Mouse (Mus musculus) liver, postnatal 0 days (tissue): Measurements from ENCODE around the gene Ramp2. TPM values are rescaled to one million over a fixed set of nuclear protein-coding genes. Genes with fewer than 3 reads are reported as not detected.

Source experiments
- ATAC-seq: fragments of 200-750 bp; cut with Nextera tagmentation; 2 replicates; pipeline ENCODE4 v1.8.0; 2017; ENCODE audit warnings: mild to moderate bottlenecking, moderate library complexity
- DNase-seq: peaks from one replicate; pipeline ENCODE4 v3.0.0-alpha.2; 2016
- H3K27ac ChIP-seq: fragments of 300-500 bp; sonication (generic); 2 replicates; pipeline ENCODE4 v1.5.1; 2014; ENCODE audit warnings: antibody characterized with exemption, moderate library complexity, mild to moderate bottlenecking, low read depth
- H3K27me3 ChIP-seq: fragments of 300-500 bp; sonication (generic); 2 replicates; pipeline ENCODE4 v1.6.1; 2014; ENCODE audit warnings: low read length, control low read depth, mixed read lengths; ENCODE audit not compliant: insufficient read depth
- H3K36me3 ChIP-seq: fragments of 300-500 bp; sonication (generic); replicated peaks from 2 replicates; pipeline ENCODE4 v1.6.1; 2014; ENCODE audit warnings: mild to moderate bottlenecking, control low read depth, low read length, moderate library complexity, mixed read lengths; ENCODE audit not compliant: insufficient read depth
- H3K4me1 ChIP-seq: fragments of 300-500 bp; sonication (generic); 2 replicates; pipeline ENCODE4 v1.6.1; 2014; ENCODE audit warnings: antibody characterized with exemption, mild to moderate bottlenecking, control low read depth; ENCODE audit not compliant: insufficient read depth
- H3K4me2 ChIP-seq: fragments of 300-500 bp; sonication (generic); 2 replicates; pipeline ENCODE4 v1.6.1; 2014; ENCODE audit warnings: low read depth, mild to moderate bottlenecking, low read length, moderate library complexity, mixed read lengths
- H3K4me3 ChIP-seq: fragments of 300-500 bp; sonication (generic); 2 replicates; pipeline ENCODE4 v1.5.1; 2014; ENCODE audit warnings: low read depth, low read length
- H3K9ac ChIP-seq: fragments of 300-500 bp; sonication (generic); replicated peaks from 2 replicates; pipeline ENCODE4 v1.6.1; 2014; ENCODE audit warnings: mild to moderate bottlenecking, moderate library complexity
- H3K9me3 ChIP-seq: fragments of 300-500 bp; sonication (generic); 2 replicates; pipeline ENCODE4 v1.6.1; 2016; ENCODE audit warnings: mild to moderate bottlenecking, control low read depth, low read length, mixed read lengths
- CTCF ChIP-seq: sonication (generic); IDR thresholded peaks from 2 replicates; pipeline ENCODE4 v1.5.1; 2016; ENCODE audit warnings: antibody characterized with exemption, low read depth
- EP300 ChIP-seq: IDR thresholded peaks from 2 replicates; pipeline ENCODE4 v1.6.1; 2016; ENCODE audit warnings: antibody characterized with exemption, low read depth, mild to moderate bottlenecking
- WGBS: fragments of 180-500 bp; shearing (Covaris S2); extraction: QIAGEN DNeasy Blood & Tissue Kit; methylation state at CpG from one replicate; pipeline ENCODE4 v1.1.7; 2014; ENCODE audit not compliant: insufficient replicate concordance; 5-methylcytosine and 5-hydroxymethylcytosine counted together
- polyA plus RNA-seq: library from polyadenylated mRNA; unstranded; fragments of >200 nt; fragmentation: Nextera tagmentation; extraction: Ambion mirVana; gene quantifications from 2 replicates; pipeline ENCODE4 v1.2.1, GENCODE M21; 2015

Ramp2 gene
- polyA plus RNA-seq, 1 experiment from 2014 or later, result 34.8 TPM

GRCm38 (mm10) chr11:101218436-101219055 lies 27.3 kb upstream of the Ramp2 start:
- H3K27me3 ChIP-seq, result no peaks in the 10 kb centered on the region
- DNase-seq (no peak), ATAC-seq (no peak)
- TF ChIP-seq CTCF (no peak), EP300 (no peak)
- H3K36me3 ChIP-seq, result peaks cover 25% of the 10 kb centered on the region
- no peak overlapping the region for H3K4me3 ChIP-seq
- WGBS, result 68% methylated on average over 10 of the region's 10 CpGs
- H3K4me1 ChIP-seq, result peaks cover 7% of the 10 kb centered on the region
- H3K9ac ChIP-seq, result no peak overlapping the region
- H3K9me3 ChIP-seq, result no peaks in the 10 kb centered on the region
- no peak overlapping the region for H3K4me2 ChIP-seq
- H3K27ac ChIP-seq, result no peak overlapping the region

DNA sequence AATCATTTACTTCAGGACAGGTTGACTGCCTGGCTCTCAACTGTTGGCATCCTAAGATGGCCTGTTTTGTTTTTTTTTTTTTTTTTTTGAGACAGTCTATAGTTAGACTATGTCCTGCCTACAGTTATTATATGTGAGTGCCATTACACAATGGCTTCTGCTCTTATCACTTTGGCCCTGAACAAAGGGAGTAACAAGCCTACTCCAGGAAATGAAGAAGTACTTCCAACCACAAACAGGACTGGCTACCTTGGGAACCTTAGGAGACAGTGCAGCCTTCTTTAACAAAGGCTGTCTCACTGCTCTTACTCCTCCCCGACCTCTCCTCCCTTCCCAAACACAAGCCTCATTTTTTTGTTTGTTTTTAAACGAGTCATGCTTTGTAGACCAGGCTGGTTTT lies 25.0 kb upstream of the Ramp2 start:
- H3K36me3 ChIP-seq, result peaks cover 5% of the 10 kb centered on the region
- H3K9ac ChIP-seq, result no peak overlapping the region
- no peak overlapping the region for H3K27ac ChIP-seq
- no peaks in the 10 kb centered on the region for H3K9me3 ChIP-seq
- no peak overlapping the region for H3K4me2 ChIP-seq
- H3K4me3 ChIP-seq, result no peak overlapping the region
- no peak for DNase-seq
- ATAC-seq, result no peak
- peaks cover 16% of the 10 kb centered on the region for H3K4me1 ChIP-seq
- 39% methylated on average over 2 of the region's 2 CpGs for WGBS
- TF ChIP-seq CTCF (no peak), EP300 (no peak)
- H3K27me3 ChIP-seq, result no peaks in the 10 kb centered on the region

DNA sequence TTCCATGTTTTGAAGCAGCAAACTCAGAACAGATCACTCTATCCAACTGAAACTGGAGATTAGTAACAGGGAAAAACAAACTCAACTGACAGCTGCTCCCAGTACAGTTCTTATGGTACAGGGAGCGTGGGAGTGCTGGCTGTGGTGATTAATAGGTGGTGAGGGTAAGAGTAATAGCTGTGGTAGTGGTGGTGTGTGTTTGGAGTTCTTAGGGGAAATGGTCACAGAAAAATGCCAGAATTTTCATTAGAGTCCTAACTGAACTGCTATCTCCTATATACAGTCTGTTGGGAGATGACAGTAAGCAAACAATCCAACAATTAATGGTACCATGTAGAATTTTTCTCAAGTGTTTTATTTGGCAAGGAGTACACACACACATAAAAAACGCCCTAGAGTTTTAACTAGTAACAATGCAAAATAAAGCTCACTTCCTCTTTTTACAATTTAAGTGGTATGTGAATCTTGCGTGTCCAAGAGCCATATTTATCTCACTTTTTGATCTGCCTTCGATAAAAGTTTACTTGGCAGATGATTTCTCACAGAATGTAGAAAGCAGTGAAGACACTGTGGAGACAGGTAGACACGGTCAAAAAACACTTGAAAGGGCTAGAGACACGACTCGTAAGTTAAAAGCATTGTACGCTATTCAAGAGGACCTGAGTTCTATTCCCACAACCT lies 24.4 kb upstream of the Ramp2 start:
- no peaks in the 10 kb centered on the region for H3K27me3 ChIP-seq
- DNase-seq, result no peak
- H3K9me3 ChIP-seq, result no peaks in the 10 kb centered on the region
- H3K4me3 ChIP-seq, result no peak overlapping the region
- no peak overlapping the region for H3K4me2 ChIP-seq
- no peak for ATAC-seq
- H3K4me1 ChIP-seq, result peaks cover 16% of the 10 kb centered on the region
- no peak overlapping the region for H3K27ac ChIP-seq
- no peak overlapping the region for H3K9ac ChIP-seq
- WGBS, result 62% methylated on average over 8 of the region's 8 CpGs
- H3K36me3 ChIP-seq, result peaks cover 4% of the 10 kb centered on the region
- TF ChIP-seq EP300 (no peak), CTCF (no peak)

DNA sequence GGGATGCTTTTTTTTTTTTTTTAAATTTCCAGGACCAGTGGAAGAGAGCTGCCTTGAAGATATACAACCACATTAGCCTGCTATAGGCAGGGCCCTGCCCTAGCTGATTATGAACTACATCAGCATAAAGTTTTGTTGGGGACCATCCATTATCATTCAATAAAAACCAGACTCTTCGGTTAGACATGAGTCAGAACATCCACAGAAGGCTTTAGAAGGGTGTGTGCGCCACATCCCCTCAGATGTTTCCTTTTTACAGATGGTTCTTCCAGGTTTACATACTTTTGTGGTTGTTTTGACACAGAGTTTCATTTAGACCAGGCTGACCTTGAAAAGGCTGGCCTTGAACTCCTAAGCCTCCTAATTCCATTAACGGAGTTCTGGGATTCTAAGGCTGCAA lies 21.5 kb upstream of the Ramp2 start:
- no peaks in the 10 kb centered on the region for H3K27me3 ChIP-seq
- ATAC-seq (no peak), DNase-seq (no peak)
- H3K9ac ChIP-seq, result no peak overlapping the region
- H3K9me3 ChIP-seq, result no peaks in the 10 kb centered on the region
- no peak overlapping the region for H3K4me2 ChIP-seq
- no peak overlapping the region for H3K4me3 ChIP-seq
- no peak for TF ChIP-seq EP300
- TF ChIP-seq CTCF, result no peak
- H3K36me3 ChIP-seq, result no peaks in the 10 kb centered on the region
- 73% methylated on average over 3 of the region's 3 CpGs for WGBS
- H3K4me1 ChIP-seq, result peaks cover 16% of the 10 kb centered on the region
- H3K27ac ChIP-seq, result no peak overlapping the region

- DNase-seq (no peak), ATAC-seq (no peak; the same call in 1 of the 2 replicates)
- Histone ChIP-seq H3K27me3 (no peaks in the 10 kb centered on the region), H3K36me3 (no peaks in the 10 kb centered on the region), H3K4me1 (peaks cover 20% of the 10 kb centered on the region), H3K4me3 (peak overlapping the region; percentile 96), H3K4me2 (peak overlapping the region; percentile 98), H3K27ac (peak overlapping the region; percentile 90), H3K9me3 (no peaks in the 10 kb centered on the region), H3K9ac (peak overlapping the region; percentile 95)
- WGBS, result 18% methylated on average over 25 of the region's 25 CpGs
- TF ChIP-seq EP300, result no peak
- no peak for TF ChIP-seq CTCF
These were observed 20.3 kb upstream of the Ramp2 start for GRCm38 (mm10) chr11:101225331-101226064.

DNA sequence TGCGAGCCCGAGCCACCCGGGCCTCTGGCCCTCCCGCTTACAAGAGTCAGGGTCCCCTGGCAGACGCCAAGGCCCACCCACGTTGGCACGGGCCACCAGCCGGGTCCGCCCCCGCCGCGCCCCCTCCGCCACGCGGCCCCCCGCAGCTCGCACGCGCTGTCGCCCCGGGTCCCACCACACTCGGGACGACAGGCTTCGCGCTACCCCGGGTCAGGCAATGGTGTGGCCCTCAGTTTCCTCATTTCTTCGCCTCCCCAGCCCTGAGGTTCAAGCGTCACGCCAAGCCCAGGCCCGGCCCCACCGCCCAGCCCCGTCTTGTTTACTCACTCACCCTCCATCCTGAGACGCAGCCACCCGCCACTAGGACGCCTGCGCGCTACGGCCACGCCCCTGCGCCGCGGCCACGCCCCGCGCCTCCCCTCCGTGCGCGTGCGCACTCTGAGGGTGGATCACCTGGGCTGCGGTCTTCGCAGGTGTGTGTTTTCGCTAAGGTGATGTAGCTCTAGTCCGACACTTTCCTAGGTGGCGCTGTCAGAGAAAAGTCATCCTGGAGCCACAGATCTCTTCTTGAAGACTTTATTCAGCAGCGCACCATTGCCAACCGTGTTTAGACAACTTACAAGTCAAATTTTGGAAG lies 19.6 kb upstream of the Ramp2 start, which contains the start of gene Ezh1:
Ezh1 (minus strand) TSS at position 399 of the 637 bp plus-strand sequence.
- Histone ChIP-seq H3K4me3 (peak within 1 kb of the TSS; percentile 96), H3K27me3 (0 out of 2 replicates have a peak, but pooled peaks cover 4% of the 10 kb centered on the region), H3K36me3 (no peaks in the 10 kb centered on the region), H3K4me1 (peaks cover 23% of the 10 kb centered on the region), H3K27ac (peak within 1 kb of the TSS; percentile 90), H3K9ac (peak within 1 kb of the TSS; percentile 95), H3K9me3 (no peaks in the 10 kb centered on the region), H3K4me2 (peak within 1 kb of the TSS; percentile 98)
- peak; percentile 93 for DNase-seq
- peak; percentile 96 for ATAC-seq
- peak; percentile 56 for TF ChIP-seq CTCF
- TF ChIP-seq EP300, result no peak
- WGBS, result 1% methylated on average over 40 of the region's 56 CpGs
